Mouse (Mus musculus): ENCODE measurements at regions not wholly inside any gene's neighbourhood (a gene's known extent, or its start where the extent isn't known, plus 50 kb on each side); places are given as distances from the start of the nearest gene placed in this dataset.

DNA sequence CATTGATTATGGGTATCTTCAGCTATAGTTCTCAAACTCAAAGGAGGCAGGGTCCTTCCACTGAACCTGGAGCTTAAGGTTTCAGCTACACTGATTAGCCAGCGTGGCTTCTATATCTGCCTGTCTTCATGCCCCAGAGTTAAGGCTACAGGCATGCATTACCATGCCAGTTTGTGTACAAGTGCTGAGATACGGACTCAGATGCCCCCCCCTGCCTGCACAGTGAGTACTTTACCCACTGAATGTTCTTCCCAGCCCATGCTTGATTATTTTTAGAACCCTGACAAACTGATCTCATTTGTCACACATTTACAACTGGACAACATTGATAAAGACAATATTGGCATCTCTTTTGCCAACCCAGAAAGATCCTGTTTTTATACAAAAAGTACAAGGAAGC is 206.8 kb upstream of the Hey2 start:
- TF ChIP-seq CTCF (IDR thresholded peaks at IDR 0.05; ENCODE audit: low read depth) (no peak), EP300 (IDR thresholded peaks at IDR 0.05; ENCODE audit: low read depth) (no peak)
